Mouse (Mus musculus) gastrocnemius, postnatal 36 days (tissue): ENCODE results near the gene Elavl3. TPM values are rescaled to one million over a fixed set of nuclear protein-coding genes. Genes with fewer than 3 reads are reported as not detected.

Experiments used
- DNase-seq, 2 experiments: peaks; one replicate each; pipeline ENCODE4 v3.0.0; 2022
- intact Hi-C: fragments of 180-260 bp; cut with DNase I; formaldehyde crosslinking; loops from one replicate; pipeline ENCODE4 v1.15.1; 2025
- total RNA-seq, 2 experiments: library from RNA; stranded (reverse); gene quantifications; 2 replicates each; pipeline ENCODE4 v1.2.3; 2021

Elavl3 gene
- total RNA-seq, 2 experiments from 2014 or later = 0.26 TPM; not detected in 1

GRCm38 (mm10) chr9:22016245-22016644 is 35.6 kb downstream of the Elavl3 start:
- intact Hi-C loops = no loop called here
- no peak for DNase-seq

DNA sequence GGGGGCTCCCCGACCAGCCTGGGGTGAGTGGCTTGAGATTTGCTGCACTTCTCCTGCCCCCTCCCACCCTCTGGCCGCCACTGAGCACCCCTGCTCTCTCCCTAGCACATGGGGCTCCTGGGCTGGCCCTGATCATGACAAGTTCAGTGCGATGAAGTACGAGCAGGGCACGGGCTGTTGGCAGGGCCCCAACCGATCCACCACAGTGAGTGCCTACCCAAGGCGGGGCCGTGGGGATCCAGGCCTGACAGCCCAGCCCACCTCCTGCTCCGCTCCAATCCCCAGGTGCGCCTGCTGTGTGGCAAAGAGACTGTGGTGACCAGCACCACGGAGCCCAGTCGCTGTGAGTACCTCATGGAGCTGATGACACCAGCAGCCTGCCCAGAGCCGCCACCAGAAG is 39.1 kb downstream of the Elavl3 start:
- no peak for DNase-seq
- intact Hi-C loops = no loop called here

GRCm38 (mm10) chr9:22011055-22011454 is 40.8 kb downstream of the Elavl3 start:
- intact Hi-C loops = no loop called here
- no peak for DNase-seq

GRCm38 (mm10) chr9:22004546-22004945 is 47.3 kb downstream of the Elavl3 start:
- no peak for DNase-seq
- intact Hi-C loops = no loop called here

DNA sequence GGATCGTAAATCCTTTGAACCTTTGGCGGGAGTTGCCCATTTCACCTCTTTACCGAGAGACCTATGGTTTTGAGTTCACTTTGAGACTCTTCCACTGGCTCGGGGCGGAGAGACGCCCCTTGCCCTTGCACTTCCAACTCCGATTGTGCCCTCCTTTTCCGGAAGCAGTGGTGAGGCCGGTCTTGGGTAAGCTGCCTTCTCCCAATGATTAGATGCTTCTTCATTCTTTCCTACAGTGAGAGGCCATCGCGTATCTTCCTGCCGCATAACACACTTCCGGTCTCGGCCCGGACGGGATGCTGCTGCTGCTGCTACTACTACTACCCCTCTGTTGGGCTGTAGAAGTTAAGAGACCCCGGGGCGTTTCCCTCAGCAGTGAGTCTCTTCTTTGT is 48.7 kb downstream of the Elavl3 start:
- intact Hi-C loops = no loop called here
- no peak for DNase-seq

DNA sequence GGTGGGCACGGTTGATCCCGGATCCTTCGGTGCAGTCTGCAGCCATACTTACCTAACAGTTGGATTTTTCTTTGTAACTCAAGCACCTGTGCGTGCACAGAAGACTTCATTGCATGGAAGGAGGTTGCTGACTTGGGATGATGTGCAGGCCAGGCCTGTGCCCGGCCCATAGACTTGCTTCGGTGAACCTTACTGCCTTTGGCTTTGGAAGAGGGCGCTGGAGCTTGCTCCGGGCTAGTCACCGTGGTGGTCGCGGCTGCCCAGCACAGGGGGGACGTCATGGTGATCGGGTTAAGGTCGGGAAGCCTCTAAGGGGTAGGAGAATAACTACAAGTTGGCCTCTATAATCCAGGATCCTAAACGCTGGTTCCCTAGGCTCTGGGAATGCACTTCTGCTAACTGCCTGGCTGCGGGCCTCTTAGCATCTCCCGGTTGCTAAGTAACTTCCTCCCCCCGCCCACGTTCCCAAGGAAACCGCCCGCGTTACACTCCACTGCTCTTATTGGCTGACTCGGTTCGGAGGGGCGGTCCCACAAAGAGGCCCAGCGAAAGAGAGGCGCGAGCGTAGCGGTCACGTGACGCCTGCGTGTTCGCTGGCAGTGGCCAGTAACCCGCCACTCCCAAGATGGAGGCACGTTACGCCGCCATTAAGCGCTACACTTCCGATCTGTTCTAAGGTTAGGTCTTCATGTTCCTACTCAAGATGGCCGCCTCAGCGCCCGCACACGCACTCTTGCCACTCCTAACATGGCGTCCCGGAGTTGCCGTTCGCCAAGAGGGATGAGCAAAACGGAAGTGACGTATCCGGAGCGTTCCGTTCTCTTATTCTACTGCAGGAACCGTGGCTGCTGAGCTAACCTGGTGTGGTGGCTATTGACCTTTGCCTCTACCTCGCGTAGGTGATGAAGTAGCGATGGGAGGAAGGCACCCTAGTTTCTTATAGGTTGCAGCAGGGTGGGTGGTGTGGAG is 49.3 kb downstream of the Elavl3 start, which contains the start of the genes Ccdc151 and Prkcsh:
Gene Ccdc151, minus strand, starts transcription at position 441 of the 969 bp plus-strand sequence.
Gene Prkcsh, plus strand, starts transcription at position 613 of the 969 bp plus-strand sequence.
- DNase-seq = peak; percentile 96 to 99
- intact Hi-C loops = no loop called here

- intact Hi-C loops = no loop called here
- DNase-seq = no peak
These were observed 50.2 kb downstream of the Elavl3 start for GRCm38 (mm10) chr9:22001633-22002032.

GRCm38 (mm10) chr9:22000296-22000695 is 51.5 kb downstream of the Elavl3 start:
- intact Hi-C loops = no loop called here
- DNase-seq = no peak

DNA sequence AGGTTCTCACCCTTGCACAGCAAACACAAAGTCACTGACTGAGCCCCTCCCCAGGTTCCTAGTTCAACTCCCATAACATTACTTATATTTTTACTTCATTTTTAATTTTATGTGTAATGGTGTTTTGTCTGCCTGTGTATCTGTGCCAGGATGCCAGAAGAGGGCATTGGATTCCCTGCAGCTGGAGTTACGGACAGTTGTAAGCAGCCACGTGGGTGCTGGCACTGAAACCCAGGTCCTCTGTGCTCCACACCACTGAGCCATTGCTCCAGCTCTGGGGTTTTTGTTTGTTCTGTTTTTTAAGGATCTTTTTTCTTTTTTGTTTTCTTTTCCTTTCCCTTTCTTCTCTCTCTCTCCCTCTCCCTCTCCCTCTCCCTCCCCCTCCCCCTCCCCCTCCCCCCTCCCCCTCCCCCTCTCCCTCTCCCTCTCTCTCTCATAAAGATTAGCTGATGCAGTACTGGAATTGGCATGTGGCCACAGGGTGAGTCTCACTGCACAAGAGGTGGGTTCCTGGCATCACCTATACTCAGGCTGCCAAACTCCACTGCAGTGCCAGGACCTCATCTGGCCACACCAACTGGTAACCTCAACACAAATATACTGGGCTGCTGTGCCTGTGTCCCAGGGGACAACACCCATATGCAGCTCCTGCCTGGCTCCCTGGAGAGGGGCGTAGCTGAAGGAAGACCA is 55.5 kb downstream of the Elavl3 start:
- DNase-seq = no peak
- intact Hi-C loops = no loop called here

GRCm38 (mm10) chr9:21992227-21992626 is 59.6 kb downstream of the Elavl3 start:
- intact Hi-C loops = no loop called here

DNA sequence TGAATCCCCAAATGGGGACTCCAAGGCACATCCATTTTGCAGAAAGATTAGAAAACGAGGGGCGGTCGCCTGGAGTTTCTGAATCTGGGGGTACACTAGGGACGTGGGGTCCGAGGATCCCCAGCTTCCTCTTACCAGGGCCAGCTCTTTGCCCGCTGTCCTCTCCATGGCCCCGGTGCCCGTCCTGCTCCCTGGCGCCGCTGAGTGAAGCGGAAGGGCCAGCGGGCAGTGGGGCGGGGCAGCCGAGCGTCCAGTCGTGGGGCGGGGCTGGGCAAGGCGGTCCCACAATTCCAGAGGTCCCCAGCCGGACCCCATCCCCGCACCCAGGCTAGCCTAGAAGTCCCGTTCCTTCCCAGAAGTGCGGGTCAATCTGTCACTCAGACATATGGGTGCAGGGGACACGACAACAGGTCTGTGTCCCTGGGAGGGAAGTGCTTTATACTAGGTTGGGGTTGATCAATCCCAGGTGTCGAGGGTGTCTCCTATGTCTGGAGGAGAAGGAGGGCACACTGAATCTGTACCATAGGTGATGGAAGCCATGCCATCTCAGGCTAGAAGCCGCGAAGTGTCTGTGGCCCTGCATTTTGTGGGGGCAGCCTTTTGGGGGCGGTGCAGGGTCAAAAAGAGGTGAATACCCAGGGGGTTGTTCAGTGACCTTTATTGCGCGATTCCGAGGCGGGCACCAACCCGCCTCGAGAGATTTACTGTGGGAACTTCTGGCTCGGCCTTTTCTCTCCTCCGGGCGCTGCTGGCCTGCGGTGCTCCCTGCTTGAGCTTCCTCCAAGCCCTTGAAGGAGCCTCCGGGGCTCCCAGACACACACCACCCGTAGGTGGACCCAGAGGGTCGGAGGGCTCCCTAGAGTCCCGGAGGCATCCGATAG is 62.4 kb downstream of the Elavl3 start, which contains the start of gene Rgl3:
Gene Rgl3, minus strand, starts transcription at position 217 of the 881 bp plus-strand sequence.
- intact Hi-C loops = no loop called here
- DNase-seq = peak; percentile 31 to 37

More at GRCm38 (mm10) chr9:21992227-21992626, 59.6 kb downstream of the Elavl3 start:
- DNase-seq = no peak

GRCm38 (mm10) chr9:21988421-21989101 is 63.3 kb downstream of the Elavl3 start:
- intact Hi-C loops = no loop called here

DNA sequence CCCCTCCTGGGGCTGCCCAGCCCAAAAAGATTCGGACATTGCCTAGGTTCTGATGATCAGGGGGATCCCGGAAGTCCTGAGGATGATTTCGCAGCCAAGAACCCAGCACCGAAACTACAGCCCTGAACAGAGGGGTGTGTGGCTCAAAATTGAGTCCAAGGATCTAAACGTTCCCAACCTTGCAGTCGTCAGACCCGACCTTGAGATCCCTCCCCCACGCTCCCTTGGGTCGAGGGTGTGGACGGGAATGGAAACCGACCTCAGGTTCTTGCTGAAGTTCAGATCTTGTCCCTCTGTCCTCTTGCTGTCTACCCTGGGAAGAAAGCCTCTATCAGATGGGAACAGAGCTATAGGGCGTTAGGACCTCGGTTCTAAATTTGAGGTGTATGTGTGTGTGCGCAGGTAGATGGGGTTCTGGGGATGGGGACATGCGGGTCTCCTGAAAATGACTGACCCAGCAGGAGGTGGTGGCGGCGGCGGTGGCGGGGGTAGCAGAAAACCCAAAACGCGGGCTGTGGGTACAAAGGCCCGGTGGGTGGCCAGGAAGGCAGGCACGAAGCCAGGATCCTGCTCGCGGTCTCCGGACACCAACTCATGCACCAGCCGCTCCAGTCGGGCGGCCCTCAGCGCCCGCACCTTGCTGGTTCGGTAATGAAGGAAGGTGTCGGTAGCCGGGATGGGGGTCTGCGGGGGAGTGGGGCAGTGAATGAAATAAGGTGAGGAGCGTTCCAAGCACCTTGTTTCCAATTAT is 64.1 kb downstream of the Elavl3 start:
- intact Hi-C loops = no loop called here
- DNase-seq = no peak

More at GRCm38 (mm10) chr9:21988421-21989101, 63.3 kb downstream of the Elavl3 start:
- DNase-seq = no peak

DNA sequence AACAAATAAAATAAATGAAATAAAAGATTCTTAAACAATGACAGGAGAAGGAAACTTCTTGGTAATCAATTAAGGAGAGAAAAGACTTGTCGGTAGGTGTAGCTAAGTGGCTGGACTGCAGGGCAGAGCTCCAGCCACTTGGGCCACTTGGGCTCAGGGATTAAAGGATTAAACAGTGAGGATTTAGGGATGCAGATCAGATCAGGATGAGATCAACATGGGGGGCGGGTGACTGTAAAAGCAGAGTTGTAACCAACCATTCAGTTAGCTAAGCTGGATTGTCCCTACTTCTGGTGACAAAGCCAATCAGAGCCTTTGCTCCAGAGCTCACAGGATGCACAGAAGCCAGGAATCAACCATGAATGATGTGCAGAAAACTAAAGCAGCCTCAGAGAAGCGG is 67.9 kb downstream of the Elavl3 start:
- intact Hi-C loops = no loop called here

DNA sequence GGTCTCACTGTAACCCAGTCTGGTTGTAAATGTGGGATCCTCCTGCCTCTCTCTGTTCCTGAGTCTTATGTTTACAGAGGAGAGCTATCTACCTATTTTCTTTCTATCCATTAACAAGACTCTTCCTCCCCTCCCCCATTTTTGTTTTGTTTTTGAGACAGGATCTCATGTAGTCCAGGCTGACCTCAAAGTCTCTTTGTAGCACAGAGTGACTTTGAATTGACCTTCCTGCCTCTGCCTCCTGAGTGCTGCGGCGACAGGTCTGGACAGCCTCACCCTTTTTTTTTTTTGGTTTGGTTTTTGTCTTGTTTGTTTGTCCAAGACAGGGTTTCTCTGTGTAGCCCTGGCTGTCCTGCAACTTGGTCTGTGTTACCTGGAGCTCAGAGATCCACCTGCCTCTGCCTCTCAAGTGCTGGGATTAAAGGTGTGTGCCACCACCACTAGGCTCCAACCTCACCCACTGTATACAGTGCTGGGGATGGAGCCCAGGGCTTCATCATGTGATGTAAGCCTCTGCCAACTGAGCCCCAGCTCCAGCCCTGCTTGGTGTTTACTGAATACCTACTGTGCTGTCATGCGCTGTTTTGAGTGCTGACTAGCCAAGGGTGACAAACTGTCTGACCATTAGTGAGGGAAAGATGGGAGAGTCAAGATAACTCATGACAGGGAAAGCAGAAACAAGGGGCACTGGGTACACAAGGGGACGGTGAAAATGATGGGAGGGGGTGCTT is 73.3 kb downstream of the Elavl3 start:
- intact Hi-C loops = loop anchor here (5.0 kb wide), 1 partner anchor 169 kb away; no protein-coding TSS in a partner anchor

More for the DNA sequence above, 67.9 kb downstream of the Elavl3 start:
- DNase-seq = no peak

GRCm38 (mm10) chr9:21977972-21978371 is 73.9 kb downstream of the Elavl3 start:
- no peak for DNase-seq
- intact Hi-C loops = loop anchor here (5.0 kb wide), 1 partner anchor 169 kb away; no protein-coding TSS in a partner anchor

More for the DNA sequence above, 73.3 kb downstream of the Elavl3 start:
- no peak for DNase-seq

GRCm38 (mm10) chr9:21977331-21977730 is 74.5 kb downstream of the Elavl3 start:
- intact Hi-C loops = loop anchor here (5.0 kb wide), 1 partner anchor 170 kb away; no protein-coding TSS in a partner anchor
- DNase-seq = no peak
